Mouse (Mus musculus) urinary bladder, postnatal 25 days (tissue): ENCODE data around the gene Adnp.

Source experiments
- DNase-seq: peaks from one replicate; pipeline ENCODE4 v3.0.0; 2022; ENCODE audit warnings: low spot score

Adnp gene

DNA sequence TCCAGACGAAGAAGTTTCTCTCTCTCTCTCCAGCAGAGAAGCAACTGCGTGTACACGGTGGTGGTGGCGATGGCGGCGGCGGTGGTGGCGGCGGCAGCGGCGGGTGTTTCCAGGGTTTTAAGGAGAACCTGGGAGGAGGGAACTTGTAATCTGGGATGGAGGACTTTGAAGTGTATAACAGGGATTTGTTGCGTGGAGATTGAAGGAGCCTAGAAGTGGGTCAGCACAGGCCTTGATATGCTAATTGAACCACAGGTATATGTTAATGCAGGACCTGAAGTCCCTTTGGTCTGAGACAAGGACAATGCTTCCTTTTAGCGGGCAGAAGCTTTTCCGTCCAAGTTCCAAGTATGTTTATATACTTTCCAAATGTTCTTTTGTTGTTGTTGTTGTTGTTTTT is 50.6 kb downstream of the Adnp start:
- no peak for DNase-seq

DNA sequence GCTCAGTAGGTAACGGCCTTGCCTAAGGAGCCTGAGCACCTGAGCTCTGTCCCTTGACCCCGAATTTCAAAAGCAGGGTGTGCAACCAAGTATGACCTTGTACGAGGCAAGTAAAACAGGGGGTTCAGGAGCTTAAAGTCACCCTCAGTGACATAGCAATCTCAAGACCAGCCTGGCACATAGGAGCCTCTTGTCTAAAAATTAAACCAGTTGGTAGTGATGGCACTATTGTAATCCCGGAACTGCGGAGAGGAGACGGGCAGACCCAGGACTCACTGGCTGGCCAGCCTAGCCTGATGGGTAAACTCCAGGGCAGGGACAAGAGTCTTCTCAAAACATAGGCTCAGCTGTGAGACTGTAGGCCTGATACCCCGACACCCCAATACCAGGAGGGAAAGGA is 51.2 kb downstream of the Adnp start:
- no peak for DNase-seq

- peak; percentile 63 for DNase-seq
Measured at GRCm38 (mm10) chr2:168154090-168154881, 52.6 kb downstream of the Adnp start.

GRCm38 (mm10) chr2:168149241-168149640 is 57.7 kb downstream of the Adnp start:
- no peak for DNase-seq

DNA sequence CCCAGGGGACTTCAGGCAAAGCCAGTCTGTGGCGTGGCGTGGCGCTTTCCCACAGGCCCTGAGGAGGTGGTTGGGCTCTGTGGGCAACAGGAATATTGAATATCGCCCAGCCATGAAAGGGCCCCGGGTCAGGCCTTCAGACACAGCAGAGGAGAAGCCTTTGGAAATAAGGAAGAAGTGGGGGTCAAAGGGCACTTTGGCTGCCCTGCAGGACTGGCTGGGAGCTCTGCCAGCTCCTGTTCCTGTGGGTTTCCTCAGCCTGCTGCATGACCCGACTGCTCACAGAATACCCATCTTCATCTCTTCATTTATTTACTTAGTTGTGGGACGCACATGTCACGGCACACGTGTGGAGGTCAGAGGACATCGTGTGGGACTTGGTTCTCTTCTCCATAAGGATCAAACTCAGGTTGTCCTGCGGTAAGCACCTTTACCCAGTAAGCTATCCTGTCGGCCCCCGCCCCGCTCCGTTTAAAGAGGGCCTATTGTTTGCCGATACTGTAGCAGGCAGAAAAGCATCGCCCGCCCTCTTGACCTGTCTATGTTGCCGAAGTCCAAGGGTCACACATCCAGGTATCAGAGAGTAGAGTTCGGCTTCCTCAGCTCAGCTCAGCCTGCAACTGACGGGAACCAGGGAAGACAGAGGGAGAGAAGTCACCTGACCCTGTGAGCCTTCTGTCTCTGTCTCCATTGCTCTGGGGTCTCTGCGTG is 59.0 kb downstream of the Adnp start:
- DNase-seq: no peak

DNA sequence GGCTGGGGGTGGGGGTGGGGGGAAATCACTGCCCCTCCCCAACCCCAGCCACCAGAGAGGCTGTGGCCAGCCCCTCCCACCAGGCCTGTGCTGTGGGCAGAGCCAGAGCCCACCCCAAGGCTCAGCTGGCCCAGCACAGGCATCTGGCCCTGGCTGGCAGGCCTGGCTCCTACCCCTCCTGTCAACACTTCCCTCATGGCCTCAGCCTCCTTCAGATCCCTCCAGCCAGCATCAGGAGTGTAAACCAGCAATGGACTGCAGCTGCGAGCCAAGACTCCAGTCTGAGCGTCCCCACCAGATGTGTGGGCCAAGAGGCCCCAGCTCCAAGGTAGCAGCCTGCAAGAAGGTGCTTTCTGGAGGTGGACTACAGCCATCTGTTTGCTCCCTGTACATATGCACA is 61.5 kb downstream of the Adnp start:
- DNase-seq: no peak

- no peak for DNase-seq
Measured at GRCm38 (mm10) chr2:168143794-168144193, 63.1 kb downstream of the Adnp start.

- no peak for DNase-seq
Measured at GRCm38 (mm10) chr2:168137161-168137560, 69.8 kb downstream of the Adnp start.
